Mouse (Mus musculus): ENCODE measurements at regions not wholly inside any gene's neighbourhood (a gene's known extent, or its start where the extent isn't known, plus 50 kb on each side); places are given as distances from the start of the nearest gene placed in this dataset.

DNA sequence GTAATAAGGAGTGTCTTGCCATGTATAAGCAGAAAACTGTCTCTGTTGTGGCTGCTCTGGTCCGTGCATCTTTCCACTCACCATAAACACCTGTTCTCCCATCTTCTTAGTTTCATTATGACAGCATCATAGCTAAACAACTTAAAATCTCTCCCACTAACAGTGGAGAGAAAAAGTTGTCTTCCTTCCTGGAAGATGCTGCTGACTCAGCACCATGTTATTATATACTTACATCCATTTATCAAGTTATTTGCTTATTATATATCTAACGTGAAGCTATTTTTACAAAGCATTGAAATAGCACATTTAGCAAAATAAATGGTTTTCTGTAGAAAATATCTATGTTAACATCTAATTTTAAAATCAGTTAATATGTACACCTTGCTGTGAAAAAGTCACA lies 180.3 kb upstream of the Hs3st1 start:
- Histone ChIP-seq H3K27me3 (no peaks in the 10 kb centered on the region), H3K27ac (no peak overlapping the region), H3K9me3 (replicated peaks) (no peaks in the 10 kb centered on the region), H3K36me3 (no peaks in the 10 kb centered on the region), H3K4me2 (no peak overlapping the region), H3K9ac (no peak overlapping the region), H3K4me3 (replicated peaks) (no peak overlapping the region), H3K4me1 (no peaks in the 10 kb centered on the region)
- ATAC-seq (replicated peaks; ENCODE audit: low FRiP score), result no peak
- 86% methylated on average over 2 of the region's 2 CpGs for WGBS

DNA sequence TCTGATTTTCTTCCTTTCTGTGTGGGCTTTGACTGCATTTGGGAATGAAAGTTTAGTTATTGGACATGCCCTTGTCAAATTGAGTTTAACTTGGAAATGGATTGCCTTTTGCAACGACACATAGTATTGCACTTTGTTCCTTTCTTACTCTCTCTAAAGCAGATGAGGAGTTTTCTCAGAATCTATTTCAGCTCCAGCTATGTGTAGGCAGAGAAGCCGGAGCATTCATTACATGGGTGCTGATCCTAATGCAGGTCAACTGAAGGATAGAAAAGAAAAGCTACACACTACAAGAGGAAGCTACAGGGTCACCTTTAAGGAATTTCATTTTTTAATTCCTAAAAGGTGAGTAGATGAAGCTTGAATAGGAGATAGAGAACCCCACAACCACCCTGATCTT lies 176.6 kb upstream of the Hs3st1 start:
- Histone ChIP-seq H3K9me3 (replicated peaks) (no peaks in the 10 kb centered on the region), H3K4me1 (no peaks in the 10 kb centered on the region), H3K27me3 (no peaks in the 10 kb centered on the region), H3K36me3 (no peaks in the 10 kb centered on the region), H3K27ac (no peak overlapping the region), H3K9ac (no peak overlapping the region), H3K4me2 (no peak overlapping the region), H3K4me3 (replicated peaks) (no peak overlapping the region)
- no peak for ATAC-seq (replicated peaks; ENCODE audit: low FRiP score)
- 90% methylated on average over 2 of the region's 2 CpGs for WGBS

DNA sequence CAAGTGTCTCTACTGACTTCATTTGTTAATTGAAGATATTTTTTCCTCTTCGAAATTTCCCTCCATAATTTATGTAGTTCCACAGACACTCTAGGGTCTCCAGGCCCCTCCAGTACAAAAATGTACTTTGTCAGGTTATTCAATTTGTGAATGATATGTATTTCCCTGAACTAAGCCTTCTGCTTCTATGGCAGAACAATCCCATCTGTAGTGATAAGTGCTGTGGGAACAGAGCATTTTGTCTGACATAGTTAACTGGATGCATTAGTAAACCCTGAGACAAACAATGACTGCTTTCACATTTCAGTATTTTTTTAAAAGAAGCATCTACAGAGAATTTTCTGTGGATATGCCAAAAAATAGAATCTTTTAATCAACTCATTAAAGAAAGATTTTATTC lies 154.1 kb upstream of the Hs3st1 start:
- ATAC-seq (replicated peaks; ENCODE audit: low FRiP score), result no peak
- H3K9ac ChIP-seq, result no peak overlapping the region
- no peaks in the 10 kb centered on the region for H3K36me3 ChIP-seq
- no peaks in the 10 kb centered on the region for H3K9me3 ChIP-seq (replicated peaks)
- H3K27ac ChIP-seq, result no peak overlapping the region
- no peak overlapping the region for H3K4me2 ChIP-seq
- WGBS, result 57% methylated on average over 1 of the region's 1 CpGs
- no peak overlapping the region for H3K4me3 ChIP-seq (replicated peaks)
- no peaks in the 10 kb centered on the region for H3K4me1 ChIP-seq
- H3K27me3 ChIP-seq, result no peaks in the 10 kb centered on the region

DNA sequence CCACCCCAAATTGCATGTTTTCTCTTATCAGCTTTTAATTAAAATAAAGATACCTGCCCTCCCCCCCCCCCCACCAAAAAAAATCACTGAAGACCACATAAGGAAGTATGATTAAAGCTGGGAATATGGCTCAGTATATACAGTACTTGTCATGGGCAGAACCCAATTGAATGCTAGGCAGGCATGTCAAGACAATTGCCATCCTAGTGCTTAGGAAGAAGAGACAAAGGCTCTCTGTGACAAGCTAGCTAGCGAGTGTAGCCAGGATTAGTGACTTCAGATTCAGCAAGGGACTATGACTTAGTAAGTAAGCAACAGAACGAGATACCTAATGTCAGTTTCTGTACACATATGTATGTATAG lies 116.4 kb upstream of the Hs3st1 start:
- WGBS, result 86% methylated on average over 2 of the region's 2 CpGs
- Histone ChIP-seq H3K36me3 (no peaks in the 10 kb centered on the region), H3K4me2 (no peak overlapping the region), H3K4me1 (no peaks in the 10 kb centered on the region), H3K4me3 (replicated peaks) (no peak overlapping the region), H3K9ac (no peak overlapping the region), H3K27ac (no peak overlapping the region), H3K9me3 (replicated peaks) (no peaks in the 10 kb centered on the region), H3K27me3 (no peaks in the 10 kb centered on the region)
- ATAC-seq (replicated peaks; ENCODE audit: low FRiP score), result no peak

DNA sequence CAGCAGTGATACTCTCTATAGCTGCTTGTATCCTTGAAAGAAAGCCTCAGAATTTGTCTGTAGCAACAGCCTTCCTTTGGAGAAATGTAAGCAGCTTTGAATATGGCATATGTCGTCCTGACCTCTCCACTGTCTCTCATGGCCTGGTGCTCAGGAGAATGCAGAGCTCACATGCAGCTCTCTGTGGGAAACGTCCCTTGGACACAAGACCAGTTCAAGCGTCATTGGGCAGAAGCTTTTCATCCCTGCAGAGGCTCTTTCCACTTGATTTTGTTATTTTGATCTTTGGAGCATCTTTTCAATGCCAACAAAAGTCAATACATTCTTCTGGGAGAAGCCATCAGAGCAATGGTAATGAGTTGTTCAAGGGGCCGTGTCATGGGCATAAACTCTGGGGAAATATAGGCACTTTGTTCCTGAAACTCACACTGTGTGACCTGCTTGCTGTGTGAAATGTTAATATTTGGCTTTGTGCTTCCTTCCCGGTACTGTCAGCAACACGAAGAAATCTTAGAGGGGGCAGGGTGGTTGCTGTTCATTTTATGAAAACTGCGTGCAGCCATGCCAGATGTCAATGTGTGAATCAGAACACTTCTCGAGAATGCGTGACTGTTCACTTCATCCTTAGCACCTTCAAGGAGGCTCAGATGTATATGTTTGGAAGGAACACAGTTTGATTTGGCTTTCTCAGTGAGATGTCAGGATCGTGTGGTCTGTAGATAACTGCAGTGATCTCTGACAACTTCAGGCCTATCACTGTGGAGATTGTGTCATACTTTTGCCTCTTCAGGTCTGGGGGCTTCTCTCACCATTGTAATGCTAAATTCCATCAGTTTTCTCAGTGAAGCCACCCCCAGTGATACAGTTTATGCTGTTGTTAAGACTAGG lies 115.8 kb upstream of the Hs3st1 start:
- Histone ChIP-seq H3K9ac (no peak overlapping the region), H3K27ac (no peak overlapping the region), H3K4me1 (no peaks in the 10 kb centered on the region), H3K4me3 (replicated peaks) (no peak overlapping the region), H3K4me2 (no peak overlapping the region), H3K27me3 (no peaks in the 10 kb centered on the region), H3K9me3 (replicated peaks) (no peaks in the 10 kb centered on the region), H3K36me3 (no peaks in the 10 kb centered on the region)
- ATAC-seq (replicated peaks; ENCODE audit: low FRiP score), result no peak
- 72% methylated on average over 10 of the region's 10 CpGs for WGBS

DNA sequence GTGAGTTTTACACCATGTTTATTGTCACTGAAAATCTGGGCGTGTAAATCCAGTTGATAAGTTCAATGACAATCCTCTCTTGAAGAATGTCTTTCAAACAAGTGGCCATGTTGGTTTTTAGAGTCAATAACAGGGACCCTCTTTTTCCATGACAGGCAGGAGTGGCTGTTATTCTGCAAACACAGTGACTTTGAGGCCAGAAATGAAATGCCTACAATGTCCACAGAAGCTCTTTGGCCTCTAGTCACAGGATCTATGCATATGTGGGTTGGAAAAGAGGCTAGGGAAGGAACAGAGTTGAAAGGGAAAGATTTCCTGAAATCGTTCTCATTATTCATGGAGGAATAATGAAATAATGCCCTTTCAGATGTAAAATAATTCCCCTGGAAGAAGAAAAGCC lies 101.9 kb upstream of the Hs3st1 start:
- no peak for ATAC-seq (replicated peaks; ENCODE audit: low FRiP score)
- 81% methylated on average over 2 of the region's 2 CpGs for WGBS
- Histone ChIP-seq H3K27me3 (no peaks in the 10 kb centered on the region), H3K36me3 (no peaks in the 10 kb centered on the region), H3K4me3 (replicated peaks) (no peak overlapping the region), H3K4me2 (no peak overlapping the region), H3K9ac (no peak overlapping the region), H3K4me1 (no peaks in the 10 kb centered on the region), H3K9me3 (replicated peaks) (no peaks in the 10 kb centered on the region), H3K27ac (no peak overlapping the region)

DNA sequence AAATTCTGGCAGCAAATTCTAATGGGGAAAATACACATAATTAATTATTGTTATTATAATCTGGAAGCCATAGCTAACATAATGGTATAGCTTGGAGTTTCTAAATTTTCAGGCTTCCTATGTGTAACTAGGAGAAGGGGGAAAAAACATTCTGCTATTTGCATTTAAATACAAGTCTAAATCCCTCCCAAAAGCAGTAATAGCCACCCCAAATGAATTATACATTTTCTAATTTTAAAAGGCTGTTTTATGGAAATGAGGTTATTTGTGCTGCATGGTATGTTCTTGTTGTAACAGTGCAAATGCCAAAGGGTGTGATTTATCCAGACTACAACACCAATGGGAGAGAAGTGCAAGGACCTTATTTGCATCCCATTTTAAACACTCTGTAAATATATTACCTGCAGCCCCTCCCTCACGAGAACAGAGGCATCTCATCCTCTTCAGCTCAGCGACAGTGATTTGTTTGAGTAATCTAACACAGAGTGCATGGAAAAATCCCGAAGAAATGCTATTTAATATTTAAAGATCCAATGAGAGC lies 101.4 kb upstream of the Hs3st1 start:
- no peaks in the 10 kb centered on the region for H3K4me1 ChIP-seq
- no peaks in the 10 kb centered on the region for H3K36me3 ChIP-seq
- H3K4me2 ChIP-seq, result no peak overlapping the region
- 74% methylated on average over 3 of the region's 3 CpGs for WGBS
- no peak overlapping the region for H3K27ac ChIP-seq
- ATAC-seq (replicated peaks; ENCODE audit: low FRiP score), result no peak
- H3K9ac ChIP-seq, result no peak overlapping the region
- H3K27me3 ChIP-seq, result no peaks in the 10 kb centered on the region
- H3K4me3 ChIP-seq (replicated peaks), result no peak overlapping the region
- no peaks in the 10 kb centered on the region for H3K9me3 ChIP-seq (replicated peaks)

DNA sequence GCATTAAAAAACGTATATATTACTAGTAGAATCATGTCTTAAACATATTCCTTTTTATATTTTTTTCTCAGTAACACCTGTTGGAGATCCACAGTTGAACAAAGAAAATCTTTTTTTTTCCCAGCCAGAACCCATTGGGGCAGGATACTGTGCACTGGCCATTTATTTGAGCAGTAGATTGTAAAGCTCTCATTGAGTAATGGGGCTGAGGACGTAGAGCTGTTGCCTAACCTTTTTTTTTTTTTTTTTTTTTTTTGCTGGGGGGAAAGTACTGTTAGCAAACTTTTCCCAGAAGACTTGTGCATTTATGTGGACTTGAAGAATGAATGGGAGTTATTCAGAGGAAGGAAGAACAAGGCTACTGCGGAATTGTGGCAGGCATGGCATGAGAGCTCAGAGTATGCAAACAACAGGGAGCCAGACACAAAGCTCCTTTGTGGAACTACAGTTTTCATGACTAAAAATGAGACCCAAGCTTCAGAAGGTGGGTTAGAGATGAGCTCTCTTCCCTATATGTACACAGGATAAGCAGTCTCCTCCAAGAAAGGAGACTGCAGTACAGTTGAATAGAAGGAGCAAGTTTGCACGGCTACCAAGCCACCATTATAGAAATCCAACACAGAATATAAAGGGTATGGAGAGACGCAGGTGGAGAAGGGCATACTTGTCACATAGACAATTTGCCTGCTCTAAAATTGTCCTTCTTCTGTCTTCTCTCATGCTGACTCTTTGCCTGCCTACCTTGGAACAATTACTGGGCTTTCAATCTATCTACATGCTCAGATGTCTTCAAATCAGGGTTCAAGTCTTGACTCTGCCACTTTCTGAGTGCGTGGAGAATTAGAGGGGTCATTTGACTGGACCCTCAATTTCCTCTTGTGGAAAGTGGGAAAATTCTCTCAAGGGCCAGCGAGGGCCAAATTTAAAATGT lies 100.7 kb upstream of the Hs3st1 start:
- Histone ChIP-seq H3K36me3 (no peaks in the 10 kb centered on the region), H3K27me3 (no peaks in the 10 kb centered on the region), H3K4me3 (replicated peaks) (no peak overlapping the region), H3K4me1 (no peaks in the 10 kb centered on the region), H3K9me3 (replicated peaks) (no peaks in the 10 kb centered on the region), H3K4me2 (no peak overlapping the region), H3K27ac (no peak overlapping the region), H3K9ac (no peak overlapping the region)
- ATAC-seq (replicated peaks; ENCODE audit: low FRiP score), result no peak
- WGBS, result 77% methylated on average over 7 of the region's 7 CpGs

DNA sequence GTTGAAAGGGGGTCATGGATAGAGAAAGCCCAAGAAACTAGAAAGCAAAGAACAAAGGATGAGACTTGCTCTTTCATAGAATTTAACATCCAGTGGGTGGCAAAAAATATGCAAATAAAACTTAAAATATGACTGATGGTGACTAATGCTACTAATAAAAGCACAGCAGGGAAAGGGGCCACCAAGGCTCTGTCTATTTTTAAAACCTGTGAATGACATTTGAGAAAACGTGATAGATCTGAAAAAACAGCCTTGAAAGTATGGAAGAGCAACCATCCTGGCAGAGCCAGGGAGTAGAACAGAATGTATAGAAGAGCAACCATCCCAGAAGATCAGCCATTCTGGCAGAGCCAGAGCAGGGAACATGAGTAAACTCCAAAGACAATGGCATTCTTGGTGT lies 91.9 kb upstream of the Hs3st1 start:
- H3K9ac ChIP-seq, result no peak overlapping the region
- H3K9me3 ChIP-seq (replicated peaks), result no peaks in the 10 kb centered on the region
- H3K36me3 ChIP-seq, result no peaks in the 10 kb centered on the region
- no peaks in the 10 kb centered on the region for H3K4me1 ChIP-seq
- H3K4me2 ChIP-seq, result no peak overlapping the region
- 66% methylated on average over 1 of the region's 1 CpGs for WGBS
- no peak overlapping the region for H3K4me3 ChIP-seq (replicated peaks)
- ATAC-seq (replicated peaks; ENCODE audit: low FRiP score), result no peak
- no peak overlapping the region for H3K27ac ChIP-seq
- H3K27me3 ChIP-seq, result no peaks in the 10 kb centered on the region

DNA sequence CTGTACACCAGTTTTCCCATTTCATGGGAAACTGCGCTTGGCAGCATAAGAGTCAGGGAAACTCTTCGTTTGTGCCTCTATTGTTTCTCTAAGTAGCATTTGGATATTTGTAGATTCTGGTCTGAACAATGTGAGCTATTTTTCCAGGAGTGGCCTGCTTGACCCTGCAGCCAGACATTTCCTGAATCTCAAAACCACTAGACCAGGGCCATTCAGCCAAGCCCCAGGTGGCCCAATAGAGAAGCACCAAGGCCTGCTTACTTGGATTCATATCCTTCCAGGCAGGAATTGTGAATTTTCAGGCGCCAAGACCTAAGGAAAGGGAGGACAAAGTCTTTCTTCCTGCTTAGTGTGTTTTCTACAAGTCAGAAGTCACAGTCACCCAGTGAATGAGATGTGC lies 85.9 kb upstream of the Hs3st1 start:
- Histone ChIP-seq H3K4me1 (no peaks in the 10 kb centered on the region), H3K27ac (no peak overlapping the region), H3K9me3 (replicated peaks) (no peaks in the 10 kb centered on the region), H3K27me3 (no peaks in the 10 kb centered on the region), H3K4me3 (replicated peaks) (no peak overlapping the region), H3K9ac (no peak overlapping the region), H3K4me2 (no peak overlapping the region), H3K36me3 (no peaks in the 10 kb centered on the region)
- 66% methylated on average over 3 of the region's 3 CpGs for WGBS
- no peak for ATAC-seq (replicated peaks; ENCODE audit: low FRiP score)

DNA sequence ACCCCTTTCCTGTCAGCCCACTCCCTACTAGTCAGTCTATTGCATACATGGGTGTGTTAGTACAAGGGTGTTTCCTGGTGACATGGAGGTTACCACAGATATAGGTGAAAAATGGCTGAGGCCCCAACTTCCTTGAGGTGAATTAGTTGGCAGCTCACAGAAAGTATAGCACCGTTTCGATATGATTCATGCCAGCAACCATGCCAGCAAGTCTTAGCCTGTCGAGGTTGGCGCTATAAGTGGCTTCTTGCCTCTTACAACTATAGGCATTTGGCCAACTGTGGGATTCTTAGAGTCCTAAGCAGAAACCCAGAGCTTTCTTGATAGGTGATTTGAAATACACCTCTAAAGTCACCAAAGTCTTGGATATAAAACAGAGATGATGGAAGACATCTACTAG lies 85.3 kb upstream of the Hs3st1 start:
- 86% methylated on average over 4 of the region's 4 CpGs for WGBS
- Histone ChIP-seq H3K9me3 (replicated peaks) (no peaks in the 10 kb centered on the region), H3K4me2 (no peak overlapping the region), H3K4me1 (no peaks in the 10 kb centered on the region), H3K36me3 (no peaks in the 10 kb centered on the region), H3K4me3 (replicated peaks) (no peak overlapping the region), H3K9ac (no peak overlapping the region), H3K27ac (no peak overlapping the region), H3K27me3 (no peaks in the 10 kb centered on the region)
- ATAC-seq (replicated peaks; ENCODE audit: low FRiP score), result no peak

DNA sequence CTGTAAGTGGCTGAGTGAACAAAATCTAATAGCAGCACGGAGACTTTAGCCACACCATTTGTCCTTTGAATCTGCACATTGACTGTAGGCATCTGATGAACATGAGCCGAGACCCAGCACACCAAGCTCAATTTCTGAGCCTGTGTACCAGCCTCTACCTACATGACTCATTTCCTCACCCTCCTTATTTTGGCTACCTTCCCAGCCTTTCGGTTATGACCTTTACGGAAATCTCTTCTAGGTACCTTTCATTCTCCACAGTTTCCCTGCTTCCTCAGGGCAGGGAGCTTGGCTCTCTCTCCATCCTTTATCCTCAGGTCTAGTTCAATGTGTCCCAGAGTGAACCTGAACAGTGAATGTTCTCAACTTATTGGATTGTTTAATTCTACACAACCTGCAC lies 77.3 kb upstream of the Hs3st1 start:
- ATAC-seq (replicated peaks; ENCODE audit: low FRiP score), result no peak
- no peak overlapping the region for H3K4me3 ChIP-seq (replicated peaks)
- H3K4me2 ChIP-seq, result no peak overlapping the region
- H3K4me1 ChIP-seq, result no peaks in the 10 kb centered on the region
- 60% methylated on average over 4 of the region's 4 CpGs for WGBS
- no peaks in the 10 kb centered on the region for H3K9me3 ChIP-seq (replicated peaks)
- no peaks in the 10 kb centered on the region for H3K27me3 ChIP-seq
- H3K27ac ChIP-seq, result no peak overlapping the region
- H3K36me3 ChIP-seq, result no peaks in the 10 kb centered on the region
- H3K9ac ChIP-seq, result no peak overlapping the region
